Mouse (Mus musculus) heart, adult 2 months (tissue): ENCODE measurements around the gene Pdia4. TPM values are rescaled to one million over a fixed set of nuclear protein-coding genes. Genes with fewer than 3 reads are reported as not detected.

Experiments used
- DNase-seq, 2 experiments: peaks; one replicate each; pipeline ENCODE4 v3.0.0; 2021
- H3K27ac ChIP-seq: fragments of 200-600 bp; 2 replicates; pipeline ENCODE4 v1.8.1; 2022
- H3K27me3 ChIP-seq: fragments of 200-500 bp; 2 replicates; pipeline ENCODE4 v1.6.1; 2012; ENCODE audit warnings: mild to moderate bottlenecking, low read length, inconsistent platforms, mixed read lengths; ENCODE audit not compliant: control insufficient read depth, insufficient read depth
- H3K36me3 ChIP-seq: fragments of 200-500 bp; 2 replicates; pipeline ENCODE4 v1.6.1; 2012; ENCODE audit warnings: low read length, inconsistent platforms; ENCODE audit not compliant: control insufficient read depth, insufficient read depth
- H3K4me1 ChIP-seq: fragments of 200-500 bp; 2 replicates; pipeline ENCODE4 v1.6.1; 2011; ENCODE audit warnings: low read length; ENCODE audit not compliant: control insufficient read depth, insufficient read depth
- H3K4me3 ChIP-seq: fragments of 200-600 bp; 2 replicates; pipeline ENCODE4 v1.8.1; 2022
- H3K79me2 ChIP-seq: fragments of 200-500 bp; replicated peaks from 2 replicates; pipeline ENCODE4 v1.6.1; 2012; ENCODE audit warnings: mild to moderate bottlenecking, inconsistent platforms, low read length, moderate library complexity, mixed read lengths; ENCODE audit not compliant: control insufficient read depth, insufficient read depth
- H3K9ac ChIP-seq: fragments of 200-500 bp; 2 replicates; pipeline ENCODE4 v1.6.1; 2012; ENCODE audit warnings: low read depth, mild to moderate bottlenecking, control low read depth, inconsistent platforms, low read length, mixed read lengths
- CTCF ChIP-seq: fragments of 200-600 bp; IDR thresholded peaks from 2 replicates; pipeline ENCODE4 v1.8.1; 2022; ENCODE audit warnings: antibody characterized with exemption, mild to moderate bottlenecking, moderate library complexity
- EP300 ChIP-seq: fragments of 200-500 bp; IDR thresholded peaks from 2 replicates; pipeline ENCODE4 v1.6.1; 2011; ENCODE audit warnings: low read depth, low read length, control low read depth; ENCODE audit not compliant: insufficient read depth
- POLR2A ChIP-seq: fragments of 200-500 bp; IDR thresholded peaks from 2 replicates; pipeline ENCODE4 v1.6.1; 2011; ENCODE audit warnings: mild to moderate bottlenecking, low read depth, low read length, control low read depth; ENCODE audit not compliant: insufficient read depth
- WGBS: fragments of 180-500 bp; shearing (Covaris S2); methylation state at CpG from one replicate; pipeline ENCODE4 v1.1.7; 2018; 5-methylcytosine and 5-hydroxymethylcytosine counted together
- intact Hi-C: fragments of 180-260 bp; cut with DNase I; formaldehyde crosslinking; loops from one replicate; pipeline ENCODE4 v1.15.1; 2025
- polyA plus RNA-seq: library from polyadenylated mRNA; depleted of rRNA; stranded (reverse); fragments of >200 nt; gene quantifications from 2 replicates; pipeline ENCODE4 v1.2.3, GENCODE M21; 2012
- total RNA-seq, 2 experiments: library from RNA; stranded (reverse); gene quantifications; 2 replicates each; pipeline ENCODE4 v1.2.3; 2021

Pdia4 gene
- total and polyA plus RNA-seq, 3 experiments, result 14.0 to 46.0 (median 44.1) TPM

- DNase-seq, result no peak
- Histone ChIP-seq H3K36me3 (no peaks in the 10 kb centered on the region; the same call in none of the 2 replicates), H3K27me3 (no peaks in the 10 kb centered on the region), H3K27ac (no peak overlapping the region), H3K4me1 (peaks cover 6% of the 10 kb centered on the region), H3K79me2 (peaks cover 4% of the 10 kb centered on the region; the same call in 1 of the 2 replicates), H3K4me3 (no peak overlapping the region), H3K9ac (no peak overlapping the region)
- intact Hi-C loops, result no loop called here
- TF ChIP-seq POLR2A, result no peak
- no peak for TF ChIP-seq CTCF
- TF ChIP-seq EP300, result no peak
- WGBS, result 73% methylated on average over 4 of the region's 4 CpGs
Observed at GRCm38 (mm10) chr6:47809053-47809452, 4.2 kb downstream of the Pdia4 start.

- H3K27ac ChIP-seq, result no peak overlapping the region
- H3K4me1 ChIP-seq, result peaks cover 6% of the 10 kb centered on the region
- WGBS, result 82% methylated on average over 5 of the region's 5 CpGs
- TF ChIP-seq POLR2A (no peak), EP300 (no peak), CTCF (no peak)
- intact Hi-C loops, result no loop called here
- DNase-seq, result no peak
- no peak overlapping the region for H3K9ac ChIP-seq
- no peaks in the 10 kb centered on the region; the same call in none of the 2 replicates for H3K36me3 ChIP-seq
- H3K4me3 ChIP-seq, result no peak overlapping the region
- H3K27me3 ChIP-seq, result no peaks in the 10 kb centered on the region
- peaks cover 4% of the 10 kb centered on the region; the same call in 1 of the 2 replicates for H3K79me2 ChIP-seq
Observed at GRCm38 (mm10) chr6:47808545-47808944, 4.7 kb downstream of the Pdia4 start.

GRCm38 (mm10) chr6:47807419-47807818 is 5.8 kb downstream of the Pdia4 start:
- H3K27ac ChIP-seq, result no peak overlapping the region
- no peak for TF ChIP-seq CTCF
- DNase-seq, result no peak
- H3K4me1 ChIP-seq, result peaks cover 5% of the 10 kb centered on the region
- no peak overlapping the region for H3K4me3 ChIP-seq
- intact Hi-C loops, result no loop called here
- no peak overlapping the region for H3K9ac ChIP-seq
- 86% methylated on average over 2 of the region's 2 CpGs for WGBS
- H3K36me3 ChIP-seq, result no peaks in the 10 kb centered on the region; the same call in none of the 2 replicates
- no peaks in the 10 kb centered on the region for H3K27me3 ChIP-seq
- peaks cover 4% of the 10 kb centered on the region; the same call in 1 of the 2 replicates for H3K79me2 ChIP-seq

DNA sequence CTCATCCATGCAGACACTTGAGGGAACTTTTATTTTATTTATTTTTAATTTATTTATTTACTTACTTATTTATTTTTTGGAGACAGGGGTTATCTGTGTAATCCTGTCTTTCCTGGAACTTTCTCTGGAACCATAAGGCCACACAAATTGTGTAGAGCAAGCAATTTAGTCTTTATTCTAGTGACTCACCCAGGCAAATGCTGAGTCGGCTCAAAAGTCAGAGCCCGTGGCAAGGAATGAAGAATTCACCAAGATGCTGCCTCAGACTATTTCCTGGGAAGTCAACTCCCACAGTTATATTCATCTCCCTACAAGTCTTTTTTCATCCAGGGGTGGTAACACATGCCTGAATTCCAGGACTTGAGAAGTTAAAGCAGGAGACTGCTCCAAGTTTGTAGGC is 7.7 kb downstream of the Pdia4 start:
- H3K4me3 ChIP-seq, result no peak overlapping the region
- no peak overlapping the region for H3K9ac ChIP-seq
- H3K36me3 ChIP-seq, result no peaks in the 10 kb centered on the region
- H3K27ac ChIP-seq, result no peak overlapping the region
- H3K4me1 ChIP-seq, result no peaks in the 10 kb centered on the region
- peaks cover 3% of the 10 kb centered on the region; the same call in 1 of the 2 replicates for H3K79me2 ChIP-seq
- H3K27me3 ChIP-seq, result no peaks in the 10 kb centered on the region
- TF ChIP-seq EP300 (no peak), POLR2A (no peak), CTCF (no peak)
- intact Hi-C loops, result no loop called here
- DNase-seq, result no peak
- 55% methylated on average over 2 of the region's 2 CpGs for WGBS

DNA sequence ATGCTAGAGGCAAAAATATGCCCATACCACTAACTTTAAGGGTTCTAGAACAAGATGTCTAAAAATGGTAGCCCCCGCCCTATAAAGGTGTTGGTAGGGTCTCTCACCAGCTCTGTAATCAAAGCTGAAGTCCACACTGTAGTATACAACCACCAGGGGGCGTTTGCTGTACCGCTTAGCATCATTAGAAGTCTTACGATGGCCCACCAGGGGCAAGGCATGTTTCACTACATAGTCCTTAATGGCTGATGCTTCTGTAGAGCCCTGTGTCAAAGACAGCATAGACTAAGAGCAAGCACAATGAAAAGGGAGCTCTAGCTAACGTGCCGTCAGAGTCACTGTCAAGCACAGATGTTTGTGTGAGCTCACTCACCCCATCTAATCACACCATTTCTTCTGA is 14.2 kb downstream of the Pdia4 start:
- H3K27ac ChIP-seq, result no peak overlapping the region
- no peaks in the 10 kb centered on the region for H3K79me2 ChIP-seq
- no peak overlapping the region for H3K9ac ChIP-seq
- H3K4me3 ChIP-seq, result no peak overlapping the region
- intact Hi-C loops, result loop anchor here (1.0 to 5.0 kb wide), 2 partner anchors 30 to 78 kb away; partner anchors contain the start of gene Zfp282
- no peaks in the 10 kb centered on the region for H3K36me3 ChIP-seq
- 36% methylated on average over 6 of the region's 6 CpGs for WGBS
- no peak for TF ChIP-seq POLR2A
- peak; percentile 91 for TF ChIP-seq CTCF
- TF ChIP-seq EP300, result 0 out of 2 replicates have a peak, but pooled peaks have one; percentile 15
- H3K27me3 ChIP-seq, result no peaks in the 10 kb centered on the region
- peak in 1 of 2 experiments; percentile 40 for DNase-seq
- H3K4me1 ChIP-seq, result no peaks in the 10 kb centered on the region

DNA sequence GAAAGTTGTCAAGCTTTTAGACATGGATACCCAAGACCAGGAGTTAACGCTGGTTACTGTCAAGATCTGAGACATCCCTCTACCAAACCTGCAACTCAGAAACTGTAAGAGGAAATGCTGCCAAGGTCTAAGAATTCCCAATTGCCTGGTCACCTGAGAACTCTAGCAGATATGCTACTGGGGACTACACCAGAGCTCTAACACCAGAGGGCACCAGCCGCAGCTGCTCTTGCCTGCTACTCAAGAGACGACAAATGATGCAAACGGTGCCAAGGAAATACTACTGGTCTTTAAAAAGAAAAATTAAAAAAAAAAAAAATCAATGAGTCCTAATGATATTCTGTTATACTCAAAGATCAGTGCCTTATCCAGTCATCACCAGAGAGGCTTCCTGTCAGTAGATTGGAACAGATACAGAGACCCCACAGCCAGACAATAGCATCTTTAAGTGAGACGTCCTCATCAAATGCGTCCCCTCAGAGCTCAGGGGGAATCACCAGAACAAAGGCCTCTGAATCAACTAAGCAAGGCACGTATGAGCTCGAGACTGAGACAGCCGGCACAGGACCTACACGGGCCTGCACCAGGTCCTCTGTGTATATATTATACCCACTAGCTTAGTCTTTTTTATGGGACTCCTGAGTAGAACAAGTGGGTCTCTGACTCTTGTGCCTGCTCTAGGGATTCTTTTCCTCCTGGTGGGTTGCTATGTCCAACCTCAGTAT is 19.0 kb downstream of the Pdia4 start:
- WGBS, result 62% methylated on average over 10 of the region's 10 CpGs

More for the DNA sequence above, 19.0 kb downstream of the Pdia4 start:
- H3K79me2 ChIP-seq, result no peaks in the 10 kb centered on the region
- no peak overlapping the region for H3K9ac ChIP-seq
- intact Hi-C loops, result no loop called here
- no peaks in the 10 kb centered on the region for H3K4me1 ChIP-seq
- H3K27ac ChIP-seq, result no peak overlapping the region
- TF ChIP-seq POLR2A (no peak), CTCF (peak; percentile 68)
- no peaks in the 10 kb centered on the region for H3K27me3 ChIP-seq
- H3K4me3 ChIP-seq, result no peak overlapping the region
- H3K36me3 ChIP-seq, result no peaks in the 10 kb centered on the region
- DNase-seq, result no peak
